Mouse (Mus musculus) CD4-positive, CD25-positive, alpha-beta regulatory T cell, adult 4 months (primary cell): ENCODE results near the gene 4931406C07Rik. TPM values are rescaled to one million over a fixed set of nuclear protein-coding genes. Genes with fewer than 3 reads are reported as not detected.
"Not testable (repeated sequence)": the region's sequence is repeated elsewhere in the genome, so short reads cannot be mapped to it uniquely, and the experiment has no call there.

Experiments used
- ATAC-seq: one replicate; pipeline ENCODE4 v1.8.0; 2017
- polyA plus RNA-seq, 2 experiments: library from polyadenylated mRNA; unstranded; fragments of 100-300 nt; shearing (Covaris generic); gene quantifications; one replicate each; pipeline ENCODE4 v1.2.1; 2017

Gene 4931406C07Rik
- polyA plus RNA-seq, result 1 to 10 TPM; 3.6 to 6.3 TPM

DNA sequence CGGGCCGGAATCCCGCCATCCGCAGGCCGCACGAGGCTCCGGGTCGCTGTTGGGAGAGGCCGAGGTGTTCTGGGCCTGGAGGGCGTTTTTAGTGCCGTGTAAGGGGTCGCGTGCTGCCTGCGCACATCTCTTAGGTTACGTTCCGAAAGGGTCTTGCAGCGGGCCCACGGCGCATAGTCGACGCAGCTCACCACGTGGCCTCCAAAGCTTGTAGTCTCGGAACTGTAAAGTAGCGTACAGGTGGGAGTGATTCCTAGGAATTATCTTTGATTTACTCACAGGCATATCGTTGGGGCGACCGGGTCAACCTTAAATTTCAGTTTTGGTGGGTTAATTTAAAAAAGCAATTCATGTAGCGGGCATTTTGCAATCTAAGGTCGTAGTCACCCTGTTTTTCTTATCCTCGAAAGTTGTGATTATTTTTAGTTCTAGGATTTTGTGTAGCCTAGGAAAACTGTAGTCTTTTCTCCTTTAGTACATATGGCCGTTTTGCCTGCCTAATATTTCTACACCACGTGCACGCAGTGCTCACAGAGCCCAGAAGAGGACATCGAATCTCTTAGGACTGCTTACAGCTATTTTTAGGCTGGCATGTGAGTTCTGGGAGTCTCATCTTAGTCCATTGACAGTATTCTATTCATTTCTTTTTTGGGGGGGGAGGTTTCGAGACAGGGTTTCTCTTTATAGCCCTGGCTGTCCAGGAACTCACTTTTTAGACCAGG lies at the start of gene 4931406C07Rik:
Gene 4931406C07Rik, minus strand, starts transcription at position 51 of the 722 bp plus-strand sequence.
- ATAC-seq, result peak; percentile 38

DNA sequence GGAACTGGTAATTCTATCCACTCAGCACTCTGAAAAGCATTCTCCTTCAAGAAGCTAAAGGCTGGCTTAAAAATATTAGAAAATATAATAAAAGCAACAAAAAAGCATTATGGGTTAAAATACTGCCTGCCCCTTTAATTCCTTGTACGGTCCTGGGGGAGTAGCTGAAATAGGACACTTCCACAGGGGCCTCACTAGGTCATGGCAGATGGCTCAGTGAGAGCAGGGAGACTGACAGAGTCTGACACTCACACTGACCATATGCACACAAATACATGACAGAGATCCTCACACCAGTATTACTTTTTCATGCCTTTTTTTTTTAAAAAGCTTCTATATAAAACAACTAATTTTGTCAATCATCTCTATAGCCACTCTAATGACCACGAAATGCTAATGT lies 43.7 kb upstream of the 4931406C07Rik start:
- no peak for ATAC-seq

DNA sequence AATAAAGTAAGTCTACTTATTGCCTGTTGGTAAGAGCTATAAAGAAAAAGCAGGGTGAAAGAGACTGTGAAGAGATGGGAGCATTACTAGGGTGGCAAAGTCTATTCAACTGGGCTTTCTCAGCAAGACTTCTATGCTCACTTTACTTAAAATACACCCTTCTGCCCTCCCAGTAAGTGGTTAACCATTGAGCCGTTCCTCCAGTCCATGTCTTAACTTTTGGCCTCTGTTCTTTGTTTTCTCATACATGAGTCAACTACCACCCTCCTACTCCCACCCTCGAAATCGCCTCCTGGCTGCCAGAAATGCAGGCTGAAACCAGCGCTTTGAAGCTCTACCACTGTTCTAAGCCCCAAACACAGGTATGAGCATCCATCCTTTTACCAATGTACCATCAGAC lies 31.5 kb upstream of the 4931406C07Rik start:
- no peak for ATAC-seq

DNA sequence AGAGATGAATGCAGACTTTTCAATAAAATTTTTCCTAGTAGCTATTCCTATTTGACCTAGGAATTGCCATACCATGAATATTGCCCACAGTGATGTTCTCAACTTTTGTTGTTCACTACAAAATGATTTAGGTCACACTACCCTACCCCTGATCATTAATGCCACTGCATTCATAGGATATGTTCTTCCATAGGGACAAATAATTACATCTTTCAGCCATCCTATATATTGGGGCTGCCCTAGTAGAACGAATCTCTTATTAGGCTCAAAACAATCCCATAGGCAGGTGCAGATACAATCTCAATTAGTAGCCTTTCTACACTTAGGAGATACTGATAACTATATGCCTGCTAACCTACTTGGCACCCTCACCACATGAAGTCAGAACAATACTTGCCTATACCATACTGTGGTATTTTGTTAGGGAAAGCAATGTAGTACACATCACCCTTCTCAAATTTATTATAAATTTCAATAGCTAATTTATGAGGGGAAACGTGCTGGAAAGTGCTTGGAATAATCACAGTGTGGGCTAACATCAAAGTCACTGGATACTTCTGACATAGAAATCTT lies 12.0 kb upstream of the 4931406C07Rik start:
- ATAC-seq, result no peak

DNA sequence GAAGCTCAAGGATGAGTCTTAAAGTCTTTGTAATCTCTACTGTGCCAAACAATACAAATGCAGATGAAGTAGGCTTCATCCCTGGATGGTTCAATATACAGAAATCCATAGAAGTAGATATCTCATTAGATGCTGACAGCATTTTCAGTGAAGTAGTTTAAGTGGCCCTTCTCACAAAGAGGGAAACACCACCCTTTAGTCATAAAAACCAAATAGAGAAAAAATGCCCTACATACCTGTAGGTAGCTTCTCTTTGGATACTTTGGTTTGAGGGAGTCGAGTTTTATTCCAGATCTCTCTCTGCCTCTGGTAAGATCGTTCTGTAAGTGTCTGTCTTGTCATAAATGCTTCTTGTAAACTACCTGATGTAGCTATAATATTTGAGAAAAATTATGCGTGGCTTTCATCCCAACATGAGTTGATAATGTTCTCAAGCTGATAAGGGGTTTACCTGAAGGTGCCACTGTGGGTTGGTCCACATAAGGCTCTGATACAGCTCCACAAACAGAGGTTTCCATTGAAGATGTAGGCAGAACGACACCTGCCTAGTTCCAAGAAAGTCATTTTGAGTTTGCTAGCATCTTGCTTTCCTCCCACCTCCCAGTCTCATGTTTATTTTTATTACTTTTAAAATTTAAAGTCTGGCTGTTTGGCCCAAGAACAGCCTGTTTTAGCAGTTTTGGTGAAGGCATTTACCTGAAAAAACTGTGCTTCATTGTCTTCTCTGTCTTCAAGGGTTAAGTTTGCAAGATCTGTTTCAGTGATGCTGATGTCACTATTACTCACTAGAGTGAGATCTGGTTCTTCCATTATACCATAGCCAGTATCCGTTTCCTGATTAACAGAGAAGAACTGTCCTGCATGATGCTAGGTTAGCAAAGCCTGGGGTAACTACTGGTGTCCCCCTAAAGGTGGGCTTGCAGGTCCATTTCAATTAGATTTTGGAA lies 11.2 kb upstream of the 4931406C07Rik start:
- ATAC-seq, result no peak

DNA sequence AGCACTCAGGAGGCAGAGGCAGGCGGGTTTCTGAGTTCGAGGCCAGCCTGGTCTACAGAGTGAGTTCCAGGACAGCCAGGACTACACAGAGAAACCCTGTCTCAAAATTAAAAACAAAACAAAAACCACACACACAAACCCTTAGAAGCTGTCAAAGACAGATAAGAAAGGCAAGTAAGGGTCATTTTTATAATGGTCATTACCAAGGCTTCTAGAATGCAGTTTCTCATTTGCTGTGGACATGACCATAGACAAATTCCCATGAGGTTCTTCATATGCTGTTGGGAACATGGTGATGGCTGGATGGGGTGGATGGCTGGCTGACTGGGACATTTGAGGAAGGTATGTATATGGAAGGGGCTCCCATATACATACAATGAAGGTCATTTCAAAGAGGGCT lies 10.0 kb upstream of the 4931406C07Rik start:
- not testable (repeated sequence) for ATAC-seq

DNA sequence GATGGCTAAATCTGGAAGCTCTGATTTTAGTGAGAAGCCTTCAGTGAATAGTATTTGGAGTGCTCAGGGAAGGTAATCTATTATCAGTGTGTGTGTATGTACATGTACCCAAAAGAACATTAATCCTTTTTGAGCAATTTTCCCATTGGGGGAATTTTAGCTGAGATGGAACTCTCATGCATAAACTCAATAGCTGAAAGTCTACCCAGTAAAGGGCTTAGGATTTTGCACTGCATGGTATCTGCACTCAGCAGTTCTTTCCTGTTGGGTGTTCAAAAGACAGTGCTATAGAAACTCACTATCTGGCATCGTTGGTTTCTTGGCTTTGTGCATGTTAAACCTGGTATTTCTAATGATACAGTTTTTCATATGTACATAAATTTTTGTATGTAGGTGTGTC lies 8.4 kb upstream of the 4931406C07Rik start:
- ATAC-seq, result no peak

DNA sequence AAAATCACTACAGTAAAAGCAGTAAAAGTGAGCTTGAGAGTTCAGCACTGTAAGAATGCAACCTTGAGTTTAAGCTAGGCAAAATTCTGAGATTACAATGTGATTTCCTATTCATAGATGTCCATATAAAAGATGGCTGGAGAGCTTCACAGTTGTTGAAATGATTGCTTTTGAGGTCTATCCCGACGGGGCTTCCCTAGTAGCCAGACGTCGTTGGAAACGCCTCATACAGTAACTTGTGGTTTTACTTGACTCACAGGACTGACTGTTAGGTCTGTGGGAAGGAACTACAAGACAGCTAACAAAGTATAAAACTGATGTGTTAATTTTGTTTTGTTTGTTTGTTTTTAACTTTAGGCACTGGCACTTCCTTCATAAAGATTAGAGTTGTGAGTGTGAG lies 7.4 kb upstream of the 4931406C07Rik start:
- no peak for ATAC-seq

DNA sequence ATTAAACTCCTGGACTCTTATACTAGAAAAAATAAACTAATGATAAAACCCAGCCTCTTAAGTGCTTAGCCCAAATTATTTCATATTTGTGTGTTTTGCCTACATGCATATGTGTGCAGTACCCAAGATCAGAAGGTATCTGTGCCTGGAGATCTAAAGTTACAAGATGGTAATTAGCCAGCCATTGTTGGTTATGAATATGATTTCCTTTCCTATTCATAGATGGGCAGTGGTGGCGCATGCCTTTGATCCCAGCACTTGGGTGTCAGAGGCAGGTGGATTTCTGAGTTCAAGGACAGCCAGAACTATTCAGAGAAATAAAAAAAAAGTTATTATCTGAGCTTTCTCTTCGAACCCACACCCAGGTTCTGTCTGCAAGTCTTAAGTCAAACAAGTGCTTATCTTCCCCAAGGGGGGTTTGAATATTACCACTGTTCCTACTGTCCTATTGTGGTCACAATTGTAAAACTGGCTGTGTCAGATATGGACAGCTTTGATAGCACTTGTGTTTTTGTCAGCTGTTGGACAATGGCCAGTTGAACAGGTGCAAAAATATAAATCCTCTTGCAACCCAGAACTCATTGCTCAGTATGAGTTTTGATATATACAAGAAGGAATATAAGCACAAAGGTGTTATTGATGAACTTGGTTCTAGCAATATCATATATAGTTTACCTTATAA lies 5.9 kb upstream of the 4931406C07Rik start:
- no peak for ATAC-seq

DNA sequence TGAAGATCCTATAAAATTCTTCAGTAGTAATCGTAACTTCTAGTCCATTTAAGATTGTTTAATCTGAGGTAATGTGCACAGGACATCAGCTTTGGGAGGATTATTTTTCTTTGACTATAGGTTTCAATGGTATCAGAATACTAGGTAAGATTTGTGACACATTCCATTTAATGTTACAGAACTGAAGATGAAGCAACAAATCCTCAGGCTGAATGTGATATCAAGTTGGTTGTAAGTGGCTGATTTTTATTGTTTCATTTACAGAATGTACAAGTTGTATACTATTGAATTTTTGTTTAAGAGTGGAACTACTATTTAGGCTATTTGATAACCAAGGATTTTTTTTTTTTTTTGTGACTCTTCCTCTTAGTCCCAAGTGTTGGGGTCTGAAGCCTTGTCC lies 3.9 kb upstream of the 4931406C07Rik start:
- ATAC-seq, result no peak

DNA sequence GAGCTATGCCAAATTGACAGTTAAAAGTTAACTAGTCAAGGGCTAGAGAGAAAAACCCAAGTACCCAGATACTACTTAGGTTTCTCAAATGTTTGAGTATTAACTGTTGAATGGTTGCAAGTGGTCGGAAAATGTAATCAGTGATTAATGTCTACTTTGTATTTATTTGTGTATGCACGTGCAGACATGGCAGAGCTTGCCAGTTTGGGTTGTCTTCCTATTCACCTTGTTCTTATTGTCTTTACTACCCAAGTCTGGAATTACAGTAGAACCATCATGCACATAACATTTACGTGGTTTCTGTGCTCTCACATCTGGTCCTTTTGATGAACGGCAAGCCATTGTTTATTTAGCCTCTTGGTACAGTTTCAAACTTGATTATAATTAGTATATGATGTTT lies 3.2 kb upstream of the 4931406C07Rik start:
- ATAC-seq, result no peak

DNA sequence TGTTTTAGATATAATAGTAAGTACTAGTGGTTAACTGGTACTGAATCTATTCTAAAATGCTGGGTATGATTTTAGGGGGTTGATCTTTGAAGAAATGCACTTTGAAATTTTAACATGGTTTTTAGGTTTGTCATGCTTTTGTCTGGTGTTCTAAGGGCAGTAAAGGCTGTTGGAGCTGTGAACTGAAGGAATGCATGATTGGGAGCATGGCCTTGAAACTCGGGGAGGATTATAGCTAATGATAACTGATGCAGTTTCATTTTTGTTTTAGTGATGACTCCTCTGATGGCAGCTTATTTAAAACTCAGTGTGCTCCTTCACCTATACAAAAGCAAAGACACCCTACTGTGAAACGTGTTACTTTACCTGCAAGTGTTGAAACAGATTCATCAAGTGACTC lies 2.0 kb upstream of the 4931406C07Rik start:
- ATAC-seq, result no peak

DNA sequence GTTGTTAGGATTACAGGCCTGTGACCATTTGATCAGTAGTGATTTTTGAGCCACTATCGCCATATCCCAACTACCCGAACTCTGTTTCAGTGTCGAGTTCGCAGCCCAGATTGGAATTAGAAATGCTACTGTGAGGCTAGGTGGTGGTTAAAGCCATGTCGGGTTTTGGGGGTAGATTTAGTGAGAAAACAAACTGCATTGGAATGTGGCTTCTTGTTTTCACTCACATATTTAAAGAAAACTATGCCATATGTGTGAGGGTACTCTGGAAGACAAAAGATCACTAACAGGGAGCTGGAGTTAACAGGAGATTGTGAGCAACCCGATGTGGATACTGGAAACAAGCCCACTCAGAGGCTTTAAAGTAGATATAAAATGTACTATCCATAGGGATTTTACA lies 1.0 kb upstream of the 4931406C07Rik start:
- no peak for ATAC-seq

DNA sequence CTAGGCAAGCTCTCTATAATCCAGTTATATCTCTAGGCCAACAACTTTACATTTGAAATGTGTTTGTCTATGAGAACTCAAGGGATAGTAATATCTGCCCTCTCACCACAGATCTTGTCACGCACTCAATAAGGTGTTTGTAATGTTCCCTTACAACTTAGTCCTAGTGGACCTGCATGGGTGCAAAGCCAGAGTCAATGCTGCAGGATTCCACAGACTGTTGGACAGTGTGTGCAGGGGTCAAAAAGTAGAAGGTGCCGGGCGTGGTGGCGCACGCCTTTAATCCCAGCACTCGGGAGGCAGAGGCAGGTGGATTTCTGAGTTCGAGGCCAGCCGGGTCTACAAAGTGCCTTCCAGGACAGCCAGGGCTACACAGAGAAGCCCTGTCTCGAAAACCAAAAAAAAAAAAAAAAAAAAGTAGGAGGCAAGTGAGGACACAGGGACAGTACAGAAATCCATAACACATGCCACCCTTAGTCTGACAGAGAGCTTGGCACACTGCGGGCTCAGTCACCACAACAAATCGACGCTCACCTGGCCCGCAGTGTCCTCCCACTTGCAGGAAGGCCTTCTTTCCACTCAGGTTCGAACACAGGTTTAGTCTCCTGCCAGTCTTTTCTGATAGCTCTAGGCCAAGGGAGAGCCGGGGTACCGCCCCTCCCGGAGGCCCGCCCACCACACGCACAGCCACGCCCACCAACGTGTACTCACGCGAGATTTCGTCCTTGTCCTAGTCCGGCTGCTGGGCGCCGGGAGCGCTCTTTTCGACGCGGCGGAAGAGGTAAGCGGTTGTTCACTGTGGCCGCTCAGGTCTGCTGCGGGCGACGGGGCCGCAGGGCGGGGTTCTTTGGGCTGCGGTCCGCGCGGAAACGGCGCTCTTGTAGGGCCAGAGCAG lies 498 bp downstream of the 4931406C07Rik start, which contains the start of gene Taf1d:
Gene Taf1d, plus strand, starts transcription at position 712 of the 895 bp plus-strand sequence.
- ATAC-seq, result peak; percentile 95

DNA sequence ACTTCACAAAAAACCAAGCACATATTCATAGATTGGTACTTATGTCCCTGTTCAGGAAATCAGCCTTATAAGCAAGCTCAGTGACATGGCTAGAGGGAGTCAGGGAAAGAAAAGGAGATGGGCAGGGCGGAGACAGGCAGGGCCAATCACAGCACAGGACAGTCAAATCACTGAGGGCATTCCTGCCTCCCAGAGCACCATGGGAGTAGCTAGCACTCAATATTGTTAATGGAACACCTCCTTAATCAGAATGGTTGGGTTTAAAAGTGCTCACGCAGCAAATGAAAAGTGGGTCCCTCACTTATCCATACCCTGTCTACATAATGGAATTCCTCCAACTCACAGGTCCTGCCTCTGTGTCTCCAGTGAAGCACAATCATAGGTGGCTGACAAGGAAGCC lies 3.4 kb downstream of the 4931406C07Rik start:
- ATAC-seq, result no peak

DNA sequence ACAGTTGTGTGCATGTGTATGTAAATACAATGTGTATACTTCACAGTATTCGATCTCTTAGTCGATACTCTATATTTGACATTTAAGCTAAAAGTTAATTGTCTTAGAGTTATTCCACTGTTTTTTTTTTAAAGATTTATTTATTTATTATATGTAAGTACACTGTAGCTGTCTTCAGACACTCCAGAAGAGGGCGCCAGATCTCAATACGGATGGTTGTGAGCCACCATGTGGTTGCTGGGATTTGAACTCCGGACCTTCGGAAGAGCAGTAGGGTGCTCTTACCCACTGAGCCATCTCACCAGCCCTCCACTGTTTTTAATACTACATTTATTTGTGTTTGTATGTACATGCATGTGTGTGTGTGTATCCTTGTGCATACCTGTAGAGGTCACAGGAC lies 4.2 kb downstream of the 4931406C07Rik start:
- not testable (repeated sequence) for ATAC-seq

DNA sequence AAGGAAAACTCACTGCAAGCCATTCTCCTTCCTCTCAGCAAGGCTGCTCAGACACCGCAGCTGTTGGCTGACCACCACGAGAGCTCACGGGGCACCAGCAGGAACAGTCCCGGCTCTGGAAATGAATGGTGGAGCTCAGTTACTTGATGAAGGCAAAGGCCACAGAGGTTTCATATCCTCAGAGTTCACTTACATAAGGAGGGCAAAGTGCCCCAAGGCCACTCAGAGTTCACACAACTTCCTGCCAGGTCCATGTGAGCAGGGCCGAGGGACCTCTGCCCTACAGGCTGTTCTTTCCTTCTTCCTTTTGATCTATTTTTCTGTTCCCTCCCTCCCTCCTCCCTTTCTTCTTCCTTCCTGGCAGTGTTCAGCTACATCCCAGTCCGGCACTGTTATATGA lies 4.8 kb downstream of the 4931406C07Rik start:
- no peak for ATAC-seq

DNA sequence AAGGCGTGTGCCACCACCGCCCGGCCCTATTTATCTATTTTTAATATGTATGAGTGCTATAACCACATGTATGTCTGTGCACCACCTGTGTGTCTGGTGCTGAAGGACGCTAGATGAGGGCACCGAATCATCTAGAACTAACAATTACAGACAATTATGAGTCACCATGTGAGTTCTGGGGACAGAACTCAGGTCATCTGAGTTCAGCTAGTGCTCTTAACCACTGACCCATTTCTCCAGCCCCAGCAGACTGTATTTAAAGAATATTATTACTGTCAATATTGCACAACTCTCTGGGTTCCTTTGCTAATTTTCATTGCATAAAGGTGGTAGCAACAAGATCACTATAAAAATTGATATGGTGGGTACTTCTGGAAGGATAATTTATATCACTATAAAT lies 6.2 kb downstream of the 4931406C07Rik start:
- ATAC-seq, result no peak

DNA sequence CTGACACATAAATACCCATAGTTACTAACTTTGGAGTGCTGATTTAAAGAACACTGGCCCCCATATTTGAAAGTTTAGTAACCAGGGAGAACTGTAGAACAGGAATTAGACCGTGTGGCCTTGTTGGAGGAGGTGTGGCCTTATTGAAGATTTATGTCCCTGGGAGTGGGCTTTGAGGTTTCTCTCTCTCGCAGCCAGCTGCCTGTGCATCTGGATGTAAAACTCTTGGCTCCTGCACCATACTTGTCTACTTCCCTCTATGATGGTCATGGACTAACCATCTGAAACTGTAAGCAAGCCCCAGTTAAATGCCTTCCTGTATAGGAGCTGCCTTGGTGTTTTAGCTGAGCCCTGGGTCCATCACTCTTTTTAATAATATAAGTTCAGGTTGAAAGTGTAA lies 7.8 kb downstream of the 4931406C07Rik start:
- ATAC-seq, result no peak

DNA sequence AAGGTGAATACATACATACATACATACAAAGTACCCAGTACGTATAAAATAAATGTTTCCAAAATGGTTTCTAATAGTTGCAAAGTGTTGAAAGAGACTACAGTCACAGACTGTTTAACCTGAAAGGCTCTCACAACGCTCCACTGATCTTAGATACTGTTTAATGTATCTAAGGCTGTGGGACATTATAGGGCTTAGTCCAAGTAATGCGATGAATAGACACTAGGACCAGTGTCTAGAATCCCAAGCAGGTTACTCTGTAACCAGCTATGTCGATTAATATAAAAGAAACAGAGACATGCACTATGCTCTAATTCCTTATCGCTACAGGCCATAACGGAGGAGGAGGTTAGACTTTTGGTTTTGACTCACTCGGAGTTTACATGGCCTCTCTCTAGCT lies 9.1 kb downstream of the 4931406C07Rik start:
- no peak for ATAC-seq

DNA sequence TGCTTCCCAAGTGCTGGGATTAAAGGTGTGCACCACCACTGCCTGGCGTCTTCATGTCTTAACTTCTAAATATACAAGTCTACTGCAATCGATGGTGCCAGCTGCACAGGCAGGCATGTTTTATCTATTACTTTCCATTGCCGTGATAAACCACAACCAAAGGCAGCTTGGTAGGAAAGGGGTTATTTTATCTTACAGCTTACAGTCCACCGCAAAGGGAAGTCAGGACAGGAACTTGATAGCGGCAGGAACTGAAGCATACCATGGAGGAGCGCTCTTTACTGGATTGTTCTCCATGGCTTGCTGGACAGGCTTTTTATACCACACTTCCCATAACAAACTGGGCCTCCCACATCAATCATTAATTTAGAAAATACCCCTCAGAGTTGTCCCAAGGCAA lies 17.0 kb downstream of the 4931406C07Rik start:
- no peak for ATAC-seq

DNA sequence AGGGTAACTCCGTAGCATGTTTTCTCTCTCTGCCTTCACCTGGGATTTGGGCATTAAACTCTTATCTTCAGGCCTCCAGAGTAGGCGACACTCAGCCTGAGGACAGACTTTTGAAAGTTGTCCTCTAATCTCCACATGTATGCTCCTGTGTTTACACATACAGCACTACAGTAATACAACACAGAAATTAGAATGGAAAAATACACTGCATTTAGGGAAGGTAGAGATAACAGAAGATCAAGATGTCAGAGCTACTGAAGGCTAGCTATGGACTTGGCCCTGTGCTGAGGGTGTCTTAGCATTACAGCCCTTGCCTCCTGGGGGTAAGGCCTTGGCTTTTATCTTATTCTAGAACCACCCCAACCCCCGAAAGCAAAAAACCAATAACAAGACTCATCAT lies 17.8 kb downstream of the 4931406C07Rik start:
- ATAC-seq, result no peak
